Mouse (Mus musculus): ENCODE measurements around the gene Jaml. TPM values are rescaled to one million over a fixed set of nuclear protein-coding genes. Genes with fewer than 3 reads are reported as not detected.
A peak's percentile ranks its signal among the peaks of the same experiment; 100 is the strongest.

Gene Jaml
- total RNA-seq, 1 experiment from 2014 or later, result 1.7 TPM

- ATAC-seq (replicated peaks in 1 of 2; ENCODE audit: insufficient read depth in 1 of 2, low FRiP score in 2 of 2, low TSS enrichment in 1 of 2, low read depth in 1 of 2, poor library complexity in 2 of 2, severe bottlenecking in 2 of 2), result peak in 1 of 2 experiments; percentile 24; a peak in 1 of 4 replicates
These were observed 36.7 kb downstream of the Jaml start for GRCm38 (mm10) chr9:45115706-45116105.

- peak in 1 of 2 experiments; percentile 55; a peak in 3 of 4 replicates for ATAC-seq (replicated peaks in 1 of 2; ENCODE audit: insufficient read depth in 1 of 2, low FRiP score in 2 of 2, low TSS enrichment in 1 of 2, low read depth in 1 of 2, poor library complexity in 2 of 2, severe bottlenecking in 2 of 2)
These were observed 37.8 kb downstream of the Jaml start for GRCm38 (mm10) chr9:45116819-45117218.

GRCm38 (mm10) chr9:45117741-45118431 lies 38.9 kb downstream of the Jaml start, which contains the start of gene Scn2b:
TSS of gene Scn2b (plus strand) at chr9:45117782.
- no peak for ATAC-seq (replicated peaks in 1 of 2; ENCODE audit: insufficient read depth in 1 of 2, low FRiP score in 2 of 2, low TSS enrichment in 1 of 2, low read depth in 1 of 2, poor library complexity in 2 of 2, severe bottlenecking in 2 of 2)

- no peak for ATAC-seq (replicated peaks in 1 of 2; ENCODE audit: insufficient read depth in 1 of 2, low FRiP score in 2 of 2, low TSS enrichment in 1 of 2, low read depth in 1 of 2, poor library complexity in 2 of 2, severe bottlenecking in 2 of 2)
These were observed 39.6 kb downstream of the Jaml start for GRCm38 (mm10) chr9:45118552-45118951.

DNA sequence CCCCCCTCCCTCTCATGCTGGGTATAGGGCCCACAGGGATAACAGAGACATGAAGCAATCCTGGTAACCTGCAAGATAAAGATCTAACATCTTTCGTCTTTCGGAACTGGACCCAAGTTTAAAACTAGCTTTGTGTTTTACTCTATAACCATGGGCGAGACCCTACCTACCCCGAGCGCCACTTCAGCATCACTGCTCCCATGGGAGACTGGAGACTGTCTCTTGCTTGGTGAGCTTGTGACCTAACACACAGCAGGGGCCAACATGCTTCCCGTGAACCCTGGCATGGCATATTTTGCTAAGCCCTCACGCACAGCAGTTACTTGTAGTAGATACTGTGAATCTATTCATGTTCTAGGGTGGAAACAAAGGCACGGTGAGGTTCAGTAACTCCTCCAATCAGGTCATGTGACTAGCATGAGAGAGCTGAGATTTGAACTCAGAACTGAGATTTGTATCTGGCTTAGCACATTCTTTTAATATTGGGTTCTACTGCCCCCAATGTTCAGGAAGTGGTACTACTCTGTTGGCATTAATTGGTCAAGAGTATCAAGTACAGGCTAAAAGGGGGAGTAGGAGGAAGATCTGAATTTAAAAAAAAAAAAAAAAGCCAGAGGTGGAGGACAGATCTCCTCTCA lies 40.5 kb downstream of the Jaml start:
- ATAC-seq (replicated peaks in 1 of 2; ENCODE audit: insufficient read depth in 1 of 2, low FRiP score in 2 of 2, low TSS enrichment in 1 of 2, low read depth in 1 of 2, poor library complexity in 2 of 2, severe bottlenecking in 2 of 2), result no peak

DNA sequence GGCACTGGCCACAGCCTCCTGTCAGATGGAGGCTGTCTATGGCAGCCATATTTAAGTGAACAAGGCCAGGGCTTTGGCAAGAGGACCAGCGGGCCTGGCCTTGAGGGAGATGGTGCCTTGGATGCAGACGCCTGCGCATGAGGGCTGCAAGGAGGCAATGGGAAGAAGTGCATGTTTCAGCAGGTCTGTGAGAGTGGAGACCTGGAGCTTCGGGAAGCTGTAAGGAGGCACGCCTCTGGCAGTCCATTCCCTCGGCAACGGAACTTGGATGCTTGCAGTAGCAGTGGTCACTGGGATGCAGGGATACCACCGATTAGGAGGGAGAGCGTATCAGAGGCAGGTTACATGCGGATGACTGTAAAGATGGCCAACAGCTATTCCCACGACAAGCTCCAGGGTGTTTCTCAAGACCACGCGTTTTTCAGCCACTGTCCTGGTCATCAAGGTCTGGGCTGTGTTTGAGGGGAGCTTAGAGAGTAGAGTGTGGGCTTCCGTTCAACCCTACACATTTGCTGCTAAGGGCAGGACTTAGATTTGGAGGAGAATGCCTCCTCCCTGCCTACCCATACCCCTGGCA lies 41.1 kb downstream of the Jaml start:
- ATAC-seq (replicated peaks in 1 of 2; ENCODE audit: insufficient read depth in 1 of 2, low FRiP score in 2 of 2, low TSS enrichment in 1 of 2, low read depth in 1 of 2, poor library complexity in 2 of 2, severe bottlenecking in 2 of 2), result no peak

DNA sequence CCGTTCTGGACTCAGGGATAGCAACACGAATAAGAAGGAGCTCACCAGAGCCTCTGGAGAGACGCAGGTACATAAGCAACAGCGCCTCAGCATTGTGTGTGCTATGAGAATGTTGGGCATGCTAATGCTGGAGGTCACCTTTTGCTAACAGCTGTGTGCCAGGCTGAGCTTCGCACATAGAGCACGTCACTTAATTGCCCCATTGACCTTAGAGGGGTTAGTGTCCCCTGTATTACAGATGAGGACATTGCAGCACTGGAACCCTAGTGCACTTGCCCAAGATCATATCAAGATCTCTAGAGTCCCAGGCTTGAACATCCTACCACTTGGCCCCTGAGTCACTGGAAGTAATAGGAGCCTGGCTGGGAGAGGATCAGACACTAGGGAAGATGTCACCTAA lies 41.6 kb downstream of the Jaml start:
- ATAC-seq (replicated peaks in 1 of 2; ENCODE audit: insufficient read depth in 1 of 2, low FRiP score in 2 of 2, low TSS enrichment in 1 of 2, low read depth in 1 of 2, poor library complexity in 2 of 2, severe bottlenecking in 2 of 2), result no peak

GRCm38 (mm10) chr9:45121001-45121400 lies 42.0 kb downstream of the Jaml start:
- ATAC-seq (replicated peaks in 1 of 2; ENCODE audit: insufficient read depth in 1 of 2, low FRiP score in 2 of 2, low TSS enrichment in 1 of 2, low read depth in 1 of 2, poor library complexity in 2 of 2, severe bottlenecking in 2 of 2), result no peak

DNA sequence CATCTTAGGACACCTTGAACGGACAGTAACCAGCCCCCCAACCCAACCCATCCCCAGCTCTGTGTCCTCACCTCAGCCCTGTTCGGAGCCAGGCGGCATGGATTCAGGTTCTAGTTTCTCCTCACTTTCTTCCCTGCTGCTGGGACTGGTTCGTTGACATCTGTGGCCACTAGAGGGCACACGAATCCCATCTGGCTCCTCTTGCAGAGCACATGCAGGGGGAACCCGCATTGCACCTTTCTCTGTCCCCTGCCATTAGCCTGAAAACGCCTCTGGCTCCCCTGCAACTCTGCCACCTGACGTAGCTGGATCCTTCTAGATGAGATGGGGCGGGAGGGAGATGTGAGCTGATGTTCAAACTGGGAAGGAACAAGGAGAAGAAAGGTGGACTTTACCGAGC lies 42.8 kb downstream of the Jaml start:
- ATAC-seq (replicated peaks in 1 of 2; ENCODE audit: insufficient read depth in 1 of 2, low FRiP score in 2 of 2, low TSS enrichment in 1 of 2, low read depth in 1 of 2, poor library complexity in 2 of 2, severe bottlenecking in 2 of 2), result peak; percentile 82 to 85

GRCm38 (mm10) chr9:45122209-45122761 lies 43.3 kb downstream of the Jaml start:
- ATAC-seq (replicated peaks in 1 of 2; ENCODE audit: insufficient read depth in 1 of 2, low FRiP score in 2 of 2, low TSS enrichment in 1 of 2, low read depth in 1 of 2, poor library complexity in 2 of 2, severe bottlenecking in 2 of 2), result no peak

- no peak for ATAC-seq (replicated peaks in 1 of 2; ENCODE audit: insufficient read depth in 1 of 2, low FRiP score in 2 of 2, low TSS enrichment in 1 of 2, low read depth in 1 of 2, poor library complexity in 2 of 2, severe bottlenecking in 2 of 2)
These were observed 46.2 kb downstream of the Jaml start for GRCm38 (mm10) chr9:45125211-45125610.

GRCm38 (mm10) chr9:45126941-45127340 lies 48.0 kb downstream of the Jaml start:
- ATAC-seq (replicated peaks in 1 of 2; ENCODE audit: insufficient read depth in 1 of 2, low FRiP score in 2 of 2, low TSS enrichment in 1 of 2, low read depth in 1 of 2, poor library complexity in 2 of 2, severe bottlenecking in 2 of 2), result peak; percentile 17 to 50; a peak in 1 of 4 replicates

DNA sequence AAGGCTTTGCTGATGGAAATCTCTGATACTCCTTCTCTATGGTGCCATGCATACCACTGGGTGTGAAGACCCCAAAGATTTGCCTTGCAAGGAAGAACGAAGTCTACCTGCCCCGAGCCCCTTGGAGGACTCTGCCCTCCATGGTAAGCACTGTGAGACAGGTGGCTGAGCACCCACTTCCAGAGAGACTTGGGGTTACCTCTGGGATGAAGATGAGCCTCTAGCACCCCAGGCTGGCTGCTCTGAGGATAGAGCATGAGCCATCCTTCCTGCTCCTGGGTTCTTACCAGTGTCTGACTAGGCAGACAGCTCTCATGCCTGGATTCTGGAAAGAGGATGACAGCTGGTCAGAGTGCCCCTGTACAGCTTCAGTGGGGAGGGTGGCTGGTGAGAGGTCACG lies 51.1 kb downstream of the Jaml start:
- no peak for ATAC-seq (replicated peaks in 1 of 2; ENCODE audit: insufficient read depth in 1 of 2, low FRiP score in 2 of 2, low TSS enrichment in 1 of 2, low read depth in 1 of 2, poor library complexity in 2 of 2, severe bottlenecking in 2 of 2)

GRCm38 (mm10) chr9:45133484-45134310 lies 54.7 kb downstream of the Jaml start:
- ATAC-seq (replicated peaks in 1 of 2; ENCODE audit: insufficient read depth in 1 of 2, low FRiP score in 2 of 2, low TSS enrichment in 1 of 2, low read depth in 1 of 2, poor library complexity in 2 of 2, severe bottlenecking in 2 of 2), result peak; percentile 41 to 68; a peak in 2 of 4 replicates

GRCm38 (mm10) chr9:45136442-45137169 lies 57.6 kb downstream of the Jaml start:
- ATAC-seq (replicated peaks in 1 of 2; ENCODE audit: insufficient read depth in 1 of 2, low FRiP score in 2 of 2, low TSS enrichment in 1 of 2, low read depth in 1 of 2, poor library complexity in 2 of 2, severe bottlenecking in 2 of 2), result no peak

DNA sequence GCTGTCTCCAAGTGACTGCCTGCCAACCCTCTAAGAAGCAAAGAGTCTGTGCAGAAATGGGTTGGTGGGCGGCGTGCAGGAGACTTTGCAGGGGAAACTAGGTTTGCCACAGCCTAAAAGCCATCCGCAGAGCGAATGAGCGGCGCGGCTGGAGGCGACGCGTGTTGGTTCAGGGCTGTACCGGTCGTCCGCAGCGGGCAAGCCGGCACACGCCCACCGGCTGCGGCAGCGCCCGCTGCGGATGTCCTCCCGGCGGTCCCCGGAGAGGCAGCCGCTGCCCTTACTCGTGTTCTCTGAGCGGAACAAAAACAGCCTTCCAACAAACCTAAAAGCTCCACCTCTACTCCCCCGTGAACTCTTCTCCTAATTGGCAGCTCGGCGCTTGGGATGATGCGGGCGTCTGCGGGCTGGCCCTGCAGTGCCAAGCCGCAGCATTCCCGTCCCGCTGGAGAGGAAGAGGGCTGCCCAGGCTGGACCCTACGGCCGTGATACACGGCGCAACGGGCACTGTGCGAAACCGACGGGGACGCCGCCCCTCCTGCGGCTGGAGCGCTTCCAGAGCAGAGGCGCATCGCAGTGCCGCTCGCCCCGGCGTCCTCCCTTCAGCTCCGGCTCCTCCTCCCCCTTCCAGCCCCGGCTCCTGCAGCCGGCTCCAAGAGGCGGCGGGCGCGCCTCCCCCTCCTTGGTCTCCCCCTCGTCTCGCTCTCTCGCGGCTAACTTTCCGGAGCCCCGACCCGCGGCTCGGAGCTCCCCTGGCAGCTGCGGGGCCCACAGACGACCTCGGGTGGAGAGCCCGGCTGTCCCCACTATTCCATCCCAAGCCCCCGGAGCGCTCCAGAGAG lies 59.4 kb downstream of the Jaml start, which contains the start of gene Scn4b:
Scn4b (plus strand) TSS at position 205 of the 842 bp plus-strand sequence.
- peak in 1 of 2 experiments; percentile 35; a peak in 1 of 4 replicates for ATAC-seq (replicated peaks in 1 of 2; ENCODE audit: insufficient read depth in 1 of 2, low FRiP score in 2 of 2, low TSS enrichment in 1 of 2, low read depth in 1 of 2, poor library complexity in 2 of 2, severe bottlenecking in 2 of 2)

All from hematopoietic stem cell, adult 5-6 weeks (primary cell).